Mouse (Mus musculus): ENCODE results near the gene Ttyh3. TPM values are rescaled to one million over a fixed set of nuclear protein-coding genes. Genes with fewer than 3 reads are reported as not detected.
"Not testable (repeated sequence)": the region's sequence is repeated elsewhere in the genome, so short reads cannot be mapped to it uniquely, and the experiment has no call there.

The Ttyh3 gene
- 100 to 1,000 TPM; 199 to 212 TPM for total RNA-seq (2021)
- long read RNA-seq, experiment 1, full-length matches to known transcripts = 21 of 74 reads
- long read RNA-seq, experiment 1, partial matches to known transcripts = 16 of 74 reads
- long read RNA-seq, experiment 1, other reads (novel, unspliced or antisense) = 37 of 74 reads
- long read RNA-seq, experiment 2, full-length matches to known transcripts = 3 of 83 reads
- long read RNA-seq, experiment 2, partial matches to known transcripts = 2 of 83 reads
- long read RNA-seq, experiment 2, other reads (novel, unspliced or antisense) = 78 of 83 reads

DNA sequence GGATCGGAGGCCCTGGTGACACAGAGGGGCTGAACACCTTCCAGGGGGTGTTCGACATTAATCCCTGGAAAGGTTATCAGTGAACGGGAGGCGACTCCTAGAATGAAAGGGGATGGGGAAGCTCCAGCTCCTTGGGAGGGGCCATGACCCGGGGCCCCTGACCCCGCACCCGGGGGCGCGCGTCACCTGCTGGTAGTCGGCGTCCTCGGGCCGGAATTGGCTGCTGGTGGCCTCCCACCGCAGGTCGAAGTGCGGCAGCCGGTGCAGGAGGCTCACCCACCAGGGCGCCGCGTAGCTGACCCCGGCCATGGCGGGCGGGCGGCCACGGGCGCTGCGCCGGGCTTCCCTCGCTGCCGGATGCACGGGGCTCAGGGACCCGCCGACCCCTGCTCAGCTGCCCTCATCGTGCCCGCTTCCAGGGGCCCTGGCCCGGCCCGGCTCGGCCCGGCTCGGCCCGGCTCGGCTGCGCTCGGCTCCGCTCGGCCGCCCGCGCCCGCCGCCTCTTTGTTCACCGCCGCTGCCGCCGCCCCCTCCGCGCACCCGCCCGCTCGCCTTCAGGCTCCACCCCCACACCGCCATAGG is at the start of gene Ttyh3:
Gene Ttyh3, minus strand, starts transcription at position 513 of the 582 bp plus-strand sequence.
- DNase-seq (ENCODE audit: low spot score in 2 of 2) = peak in 1 of 2 experiments; percentile 26

DNA sequence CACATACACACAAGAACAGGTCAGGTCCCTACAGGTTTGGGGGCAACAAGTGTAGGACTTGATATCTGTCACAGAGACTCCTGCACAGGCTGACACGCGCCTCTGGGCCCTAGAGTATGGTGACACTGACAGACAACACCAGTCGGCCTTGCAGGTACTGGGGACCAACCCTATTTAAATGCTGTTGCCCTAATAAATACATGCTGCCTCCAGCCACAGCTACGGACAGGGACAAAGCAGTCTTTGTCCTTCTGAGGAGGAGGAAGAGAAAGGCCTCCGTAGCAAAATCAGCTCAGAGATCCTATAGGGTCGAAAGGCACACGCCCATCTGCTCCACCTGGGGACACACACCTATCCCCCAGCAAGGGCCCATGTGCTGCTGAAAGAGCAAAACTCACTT is 47.2 kb upstream of the Ttyh3 start:
- DNase-seq (ENCODE audit: low spot score in 2 of 2) = no peak

DNA sequence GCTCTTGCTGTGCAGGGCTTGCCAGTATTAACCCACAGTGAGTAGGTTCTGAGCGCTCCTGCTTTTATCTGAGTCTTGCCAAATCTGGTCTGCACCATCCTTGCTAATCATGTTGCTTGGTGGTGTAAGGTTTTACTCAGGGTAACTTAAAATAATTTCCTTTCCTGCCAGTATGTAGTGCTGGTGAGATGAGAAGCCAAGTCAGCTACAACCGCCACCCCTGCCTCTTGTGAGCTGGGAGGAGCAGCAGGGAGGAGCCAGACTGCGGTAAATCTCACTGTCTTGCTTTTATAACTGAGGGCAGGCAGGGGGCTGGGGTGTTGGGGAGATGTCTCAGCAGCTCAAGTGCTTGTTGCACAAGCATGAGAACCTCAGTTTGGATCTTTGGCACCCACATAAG is 39.6 kb upstream of the Ttyh3 start:
- no peak for DNase-seq (ENCODE audit: low spot score in 2 of 2)

DNA sequence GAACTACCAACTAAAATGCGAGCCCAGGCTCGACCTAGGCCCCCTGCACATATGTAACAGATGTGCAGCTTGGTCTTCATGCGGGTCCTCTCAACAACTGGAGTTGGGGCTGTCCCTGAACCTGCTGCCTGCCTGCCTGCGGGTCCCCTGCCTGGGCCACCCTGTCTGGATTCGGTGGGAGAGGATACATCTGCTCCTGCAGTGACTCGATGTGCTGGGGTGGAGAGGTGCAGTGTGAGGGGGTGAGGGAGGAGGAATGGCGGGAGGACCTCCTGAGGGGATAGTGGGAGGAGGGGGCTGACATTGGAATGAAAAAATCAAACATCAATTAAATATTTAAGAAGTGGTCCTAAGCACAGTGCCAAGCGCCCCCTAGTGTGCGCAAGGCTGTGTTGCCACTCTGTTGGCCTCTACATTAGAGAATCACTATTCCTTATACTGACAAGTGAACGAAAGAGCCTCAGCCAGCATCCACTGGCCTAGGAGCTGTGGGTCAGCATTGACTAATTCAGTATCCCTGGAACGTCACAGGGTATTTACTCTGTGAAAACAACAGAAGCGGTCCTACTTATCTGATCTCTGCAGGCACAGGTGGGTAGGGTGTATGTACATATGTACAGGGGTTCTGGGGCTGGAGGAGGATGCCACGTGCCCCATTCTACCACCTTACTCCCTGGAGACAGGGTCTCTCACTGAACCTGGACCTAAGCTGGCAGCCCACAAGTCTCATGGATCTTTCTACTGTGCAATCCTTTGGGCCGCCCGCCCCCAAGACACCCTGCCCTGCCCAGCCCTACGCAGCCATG is 35.7 kb upstream of the Ttyh3 start:
- no peak for DNase-seq (ENCODE audit: low spot score in 2 of 2)

DNA sequence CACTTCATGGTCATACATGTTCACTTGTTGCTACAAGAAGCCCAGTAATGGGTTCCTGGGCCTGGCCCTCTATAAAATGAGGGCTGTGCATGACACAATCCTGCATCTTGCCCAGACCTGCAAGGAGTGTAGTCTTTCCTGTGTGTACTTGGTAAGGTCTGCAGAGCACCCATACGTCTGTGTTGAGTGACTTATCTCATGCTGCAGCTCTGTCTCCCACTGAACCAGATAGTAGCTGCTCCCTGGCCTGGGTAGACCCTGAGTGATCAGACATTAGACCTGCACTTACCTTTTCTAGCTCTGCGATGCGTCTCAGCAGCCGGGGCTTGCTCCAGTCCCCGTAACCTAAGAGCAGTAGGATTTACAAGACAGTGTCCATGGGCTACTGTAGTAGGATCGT is 33.3 kb upstream of the Ttyh3 start:
- no peak for DNase-seq (ENCODE audit: low spot score in 2 of 2)

DNA sequence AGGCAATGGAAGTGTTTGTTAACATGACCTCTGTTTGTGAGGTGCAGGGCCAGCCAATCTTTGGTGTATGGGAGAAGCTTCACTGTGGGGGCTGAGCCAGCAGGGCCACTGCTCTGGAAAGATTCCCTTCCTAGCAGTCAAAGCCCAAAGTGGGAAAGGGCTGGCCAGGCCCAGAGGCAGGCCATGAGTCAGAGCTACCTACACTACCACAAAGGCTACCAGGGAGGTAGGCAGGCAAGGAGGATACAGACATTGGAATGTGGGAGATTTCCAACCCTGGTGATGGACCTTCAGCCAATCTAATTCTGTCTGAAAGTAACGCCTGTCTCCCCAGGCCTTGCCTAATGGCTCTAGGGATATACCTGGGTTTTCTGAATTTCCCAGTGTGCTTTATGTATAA is 32.1 kb upstream of the Ttyh3 start:
- no peak for DNase-seq (ENCODE audit: low spot score in 2 of 2)

DNA sequence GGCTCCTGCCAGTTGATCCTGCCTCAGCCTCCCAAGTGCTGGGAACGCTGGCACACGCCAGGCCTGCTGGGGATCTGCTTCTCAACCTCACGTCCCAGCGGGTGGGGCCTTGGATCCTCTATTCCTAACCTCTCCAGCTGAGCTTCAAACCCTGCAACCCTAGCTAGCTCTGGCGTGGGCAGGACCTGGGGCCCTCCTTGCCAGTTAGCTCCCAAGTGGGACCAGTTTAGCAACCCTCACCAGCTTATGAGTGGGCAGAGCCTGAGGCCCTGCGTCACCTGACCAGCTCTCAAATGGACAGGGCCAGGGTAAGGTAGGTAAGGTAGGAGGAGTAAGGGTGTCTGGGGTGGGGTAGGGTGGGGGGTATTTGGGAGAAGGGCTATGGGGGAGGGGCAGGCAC is 31.2 kb upstream of the Ttyh3 start:
- DNase-seq (ENCODE audit: low spot score in 2 of 2) = no peak

DNA sequence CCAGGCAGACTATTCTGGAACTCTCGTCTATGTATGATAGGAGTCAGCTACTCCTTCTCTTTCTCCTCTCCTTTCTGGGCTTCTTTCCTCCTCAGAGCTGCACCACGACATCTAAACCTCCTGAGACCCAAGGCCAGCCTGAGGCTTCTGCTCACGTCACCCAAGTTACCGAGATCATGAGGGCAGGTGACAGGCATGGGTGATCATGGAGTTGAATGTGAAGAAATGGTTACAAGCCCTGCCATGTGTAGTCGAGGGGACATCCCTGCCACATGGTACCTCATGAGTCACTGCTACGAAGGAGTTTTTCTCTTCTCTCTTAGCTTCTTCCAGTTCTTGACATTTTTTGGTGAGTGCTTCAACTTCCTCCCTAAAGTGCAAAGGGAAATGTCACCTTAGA is 28.3 kb upstream of the Ttyh3 start:
- no peak for DNase-seq (ENCODE audit: low spot score in 2 of 2)

DNA sequence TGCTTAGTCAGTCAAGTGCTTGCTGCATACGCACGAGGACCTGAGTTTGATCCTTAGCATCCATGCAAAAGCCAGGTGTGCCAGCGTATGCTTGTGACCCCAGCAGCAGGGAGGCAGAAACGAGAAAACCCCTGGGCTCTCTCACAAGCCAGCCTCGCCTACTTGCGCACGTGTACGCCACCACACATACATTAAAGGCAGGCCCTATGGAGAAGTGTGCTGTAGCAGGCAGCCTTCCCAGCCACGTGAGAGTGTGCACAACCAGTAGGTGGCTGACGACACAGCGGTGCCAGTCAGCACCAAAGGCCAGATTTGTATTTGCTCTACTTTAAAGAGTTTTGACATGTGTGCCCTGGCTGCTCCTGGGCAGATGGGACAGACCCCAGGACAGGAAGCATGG is 26.8 kb upstream of the Ttyh3 start:
- DNase-seq (ENCODE audit: low spot score in 2 of 2) = no peak

DNA sequence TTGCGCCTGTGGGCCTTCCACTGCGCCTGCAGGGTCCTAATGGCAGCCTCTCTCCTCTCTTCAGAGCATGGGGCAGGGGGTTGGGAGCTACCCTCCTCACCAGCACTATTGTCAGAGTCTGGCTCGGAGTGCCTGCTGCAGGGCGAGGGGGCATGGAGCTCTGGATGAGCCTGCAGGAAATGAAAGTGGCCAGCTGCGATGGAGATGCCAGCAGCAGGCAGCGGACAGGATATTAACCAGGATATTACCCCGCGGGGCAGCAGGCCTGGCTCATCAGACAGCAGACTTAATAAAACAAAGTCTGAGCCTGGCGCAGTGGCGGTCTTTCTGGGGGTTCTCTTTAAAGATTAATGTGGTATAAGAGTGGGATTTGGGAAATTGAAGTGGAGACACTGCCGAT is 26.2 kb upstream of the Ttyh3 start:
- DNase-seq (ENCODE audit: low spot score in 2 of 2) = no peak

DNA sequence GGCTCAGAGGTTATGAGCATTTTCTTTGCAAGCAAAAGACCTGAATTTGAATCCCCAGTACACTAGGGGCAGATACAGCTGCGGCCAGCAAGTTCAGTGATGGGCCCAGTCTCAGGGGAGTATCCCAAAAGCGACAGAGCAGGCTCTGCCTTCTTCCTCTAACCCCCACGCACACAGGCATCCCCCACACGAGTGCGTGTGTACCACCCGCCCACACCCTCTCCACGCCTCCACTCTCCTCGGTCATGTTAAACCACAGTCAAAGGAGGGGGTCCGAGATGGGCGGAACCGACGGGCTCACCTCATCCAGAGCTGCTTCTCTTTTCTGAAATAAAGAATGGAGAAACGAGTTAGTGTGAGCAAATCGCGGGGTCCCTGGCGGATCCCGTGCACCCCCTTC is 25.2 kb upstream of the Ttyh3 start:
- DNase-seq (ENCODE audit: low spot score in 2 of 2) = no peak

DNA sequence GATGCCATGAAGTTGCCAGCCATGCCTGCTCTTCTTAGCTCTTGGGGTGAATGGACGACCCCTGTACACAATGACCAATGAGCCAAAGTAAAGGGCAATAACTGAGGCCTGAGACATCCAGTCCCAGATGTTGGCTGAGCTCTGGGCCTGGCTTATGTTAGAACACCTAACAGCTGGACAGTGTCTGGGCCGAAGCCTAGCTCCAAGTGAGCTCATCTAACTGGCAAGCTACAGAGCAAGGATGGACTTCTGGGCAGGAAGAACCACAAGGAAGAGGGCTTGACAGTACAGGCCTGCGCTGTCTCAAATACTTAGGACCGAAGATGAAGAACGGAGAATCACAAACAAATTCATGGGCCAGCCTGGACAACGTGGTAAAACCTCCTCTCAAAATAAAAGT is 23.8 kb upstream of the Ttyh3 start:
- DNase-seq (ENCODE audit: low spot score in 2 of 2) = not testable (repeated sequence)

DNA sequence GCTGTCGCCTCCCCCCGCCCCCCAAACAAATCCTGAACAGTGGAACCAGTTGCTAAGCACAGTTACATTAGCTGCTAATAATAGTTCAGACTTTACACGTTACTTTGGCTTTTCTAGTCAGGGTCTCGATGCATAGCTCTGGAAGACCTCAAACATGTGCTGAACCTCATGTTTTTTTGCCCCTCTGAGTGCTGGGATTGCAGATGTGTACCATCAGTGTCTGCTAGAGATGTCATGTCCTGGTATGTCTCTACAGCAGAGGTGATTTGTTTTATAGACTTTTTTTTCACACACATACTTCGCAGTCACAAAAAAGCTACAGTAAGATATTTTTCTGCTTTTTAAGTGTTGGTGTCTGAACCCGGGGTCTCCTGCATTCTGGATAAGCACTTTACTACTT is 23.3 kb upstream of the Ttyh3 start:
- DNase-seq (ENCODE audit: low spot score in 2 of 2) = no peak

DNA sequence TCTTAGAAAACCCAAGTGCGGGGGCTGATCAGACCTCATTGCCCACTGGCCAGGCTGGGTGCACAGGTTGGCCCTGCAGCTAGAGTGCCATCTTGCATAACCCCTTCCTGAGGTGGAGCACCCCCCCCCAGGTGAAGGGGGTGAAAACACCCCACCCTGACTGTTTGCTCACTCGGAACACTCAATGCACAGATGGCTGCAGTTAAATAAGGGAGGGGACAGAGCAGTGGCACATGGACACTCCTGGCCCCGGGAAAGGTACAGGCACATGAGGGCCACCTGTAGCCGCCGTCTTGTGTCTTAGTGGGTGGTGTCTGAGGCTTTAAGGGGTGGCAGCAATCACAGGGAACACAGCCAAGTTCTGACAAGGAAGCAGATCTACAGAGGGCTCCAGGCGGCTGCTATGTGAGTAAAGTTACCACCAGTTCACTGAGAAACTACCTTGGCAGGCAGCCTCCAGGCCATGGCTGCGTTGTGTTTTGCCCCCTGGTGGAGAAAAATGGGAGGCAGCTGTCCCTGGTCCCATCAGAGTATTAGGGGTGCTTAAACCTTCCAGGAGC is 14.9 kb upstream of the Ttyh3 start:
- peak in 1 of 2 experiments; percentile 55 for DNase-seq (ENCODE audit: low spot score in 2 of 2)

DNA sequence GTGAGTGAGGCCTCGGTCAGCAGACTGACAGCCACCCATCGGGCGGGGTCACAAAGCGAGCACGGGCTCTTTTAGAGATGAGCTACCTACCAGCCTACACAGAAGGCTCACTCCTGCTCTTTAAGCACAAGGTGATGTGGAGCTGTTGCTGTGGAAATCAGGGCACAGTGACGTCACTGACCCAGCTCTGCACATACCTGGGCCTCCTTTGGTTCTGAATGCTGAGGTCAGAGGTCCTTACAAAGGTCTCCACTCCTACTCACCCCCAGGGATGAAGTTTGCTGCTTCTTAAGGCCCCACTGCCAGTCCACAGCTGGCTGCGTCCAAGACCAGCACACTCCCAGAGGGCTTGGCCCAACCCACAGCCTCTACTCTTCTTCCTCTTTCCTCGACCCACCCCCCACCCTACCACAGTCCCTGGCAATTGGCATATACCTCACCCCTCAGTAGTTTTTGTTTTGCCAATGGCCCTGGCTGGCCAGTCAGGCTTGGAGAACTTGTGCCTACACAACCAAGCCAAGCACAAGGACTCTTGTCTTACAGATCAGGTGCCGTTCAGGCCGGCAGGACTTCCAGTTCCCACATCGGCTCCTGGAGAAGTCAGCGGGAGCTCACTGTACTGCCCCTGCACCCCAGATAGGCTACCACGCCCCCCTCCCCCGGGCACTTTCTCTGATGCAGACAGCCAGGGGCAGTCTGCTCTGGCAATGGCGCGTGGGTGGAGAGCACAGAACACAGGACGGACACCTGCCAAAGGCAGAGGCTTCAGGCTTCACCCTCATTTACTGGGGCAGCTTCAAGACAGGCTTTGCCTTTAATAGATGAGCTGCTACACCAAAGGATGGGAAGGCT is 14.1 kb upstream of the Ttyh3 start:
- no peak for DNase-seq (ENCODE audit: low spot score in 2 of 2)

DNA sequence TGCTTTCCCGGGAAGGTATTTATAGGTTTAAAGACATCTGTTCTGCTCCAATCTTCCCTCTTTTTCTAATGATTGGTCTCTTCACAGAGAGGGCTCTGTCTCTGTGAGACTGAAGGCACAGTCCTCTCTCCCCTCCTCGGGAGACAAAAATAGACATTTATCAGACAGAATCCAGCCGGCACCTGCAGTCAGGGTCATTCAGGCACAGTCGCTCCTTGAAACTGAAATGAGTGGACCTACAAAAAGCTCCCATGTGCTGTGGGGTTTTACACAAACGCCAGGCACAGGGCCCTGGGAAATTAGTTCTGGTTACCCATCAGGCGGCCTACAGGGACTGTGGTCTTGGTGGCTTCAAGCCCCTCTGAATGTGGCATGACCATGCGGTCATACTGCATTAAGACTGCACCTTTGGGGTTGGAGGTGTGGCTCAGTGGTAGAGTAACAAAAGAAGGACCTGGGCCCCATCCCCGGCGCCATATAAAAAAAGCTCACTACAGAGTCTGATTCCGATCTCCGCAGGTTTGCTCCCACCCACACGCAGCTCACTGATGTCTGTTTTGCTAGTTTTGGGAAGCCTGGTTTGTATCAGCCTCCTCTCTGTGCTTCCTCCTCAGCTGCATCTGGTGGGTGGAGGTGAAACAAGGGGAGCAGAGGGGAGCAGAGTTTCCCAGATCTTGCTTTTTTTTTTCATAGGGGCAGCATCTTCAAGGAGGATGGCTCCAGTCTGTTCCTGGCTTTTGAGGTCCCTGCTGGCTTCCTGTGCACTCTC is 13.2 kb upstream of the Ttyh3 start:
- DNase-seq (ENCODE audit: low spot score in 2 of 2) = no peak

DNA sequence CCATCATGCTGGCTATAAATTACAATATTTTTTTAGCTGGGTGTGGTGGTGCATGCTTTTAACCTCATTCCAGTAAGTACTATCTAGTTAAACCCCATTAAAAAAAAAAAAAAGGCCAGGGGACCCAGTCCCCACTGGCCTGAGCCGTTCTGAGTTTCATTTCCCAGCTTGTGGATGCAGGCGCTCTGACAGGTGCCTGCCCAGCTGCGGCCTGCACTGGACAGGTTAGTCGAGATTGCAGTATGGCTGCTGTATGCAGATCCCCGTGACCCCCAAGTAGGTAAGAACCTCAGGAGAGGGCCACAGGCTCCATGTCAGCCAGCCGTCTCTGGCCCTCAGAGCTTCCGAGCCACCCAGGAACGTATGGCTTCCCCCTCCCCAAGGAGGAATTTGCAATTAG is 12.6 kb upstream of the Ttyh3 start:
- no peak for DNase-seq (ENCODE audit: low spot score in 2 of 2)

DNA sequence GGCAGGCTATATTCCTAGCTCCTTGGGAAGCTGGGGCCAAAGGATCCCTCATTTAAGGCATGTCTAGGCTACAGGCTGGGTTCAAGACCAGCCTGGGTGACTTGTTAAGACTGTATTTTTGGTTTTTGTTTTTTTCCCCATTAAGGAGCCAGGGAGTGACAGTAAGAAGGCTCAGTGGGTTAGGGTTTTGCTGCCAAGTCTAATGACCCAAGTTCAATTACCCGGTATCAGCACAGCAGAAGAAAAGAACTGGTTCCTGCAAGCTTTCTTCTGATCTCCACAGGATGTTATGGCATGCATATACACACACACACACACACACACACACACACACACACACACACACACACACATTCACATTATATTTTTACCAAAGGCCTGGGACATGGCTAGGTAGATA is 11.6 kb upstream of the Ttyh3 start:
- DNase-seq (ENCODE audit: low spot score in 2 of 2) = no peak

DNA sequence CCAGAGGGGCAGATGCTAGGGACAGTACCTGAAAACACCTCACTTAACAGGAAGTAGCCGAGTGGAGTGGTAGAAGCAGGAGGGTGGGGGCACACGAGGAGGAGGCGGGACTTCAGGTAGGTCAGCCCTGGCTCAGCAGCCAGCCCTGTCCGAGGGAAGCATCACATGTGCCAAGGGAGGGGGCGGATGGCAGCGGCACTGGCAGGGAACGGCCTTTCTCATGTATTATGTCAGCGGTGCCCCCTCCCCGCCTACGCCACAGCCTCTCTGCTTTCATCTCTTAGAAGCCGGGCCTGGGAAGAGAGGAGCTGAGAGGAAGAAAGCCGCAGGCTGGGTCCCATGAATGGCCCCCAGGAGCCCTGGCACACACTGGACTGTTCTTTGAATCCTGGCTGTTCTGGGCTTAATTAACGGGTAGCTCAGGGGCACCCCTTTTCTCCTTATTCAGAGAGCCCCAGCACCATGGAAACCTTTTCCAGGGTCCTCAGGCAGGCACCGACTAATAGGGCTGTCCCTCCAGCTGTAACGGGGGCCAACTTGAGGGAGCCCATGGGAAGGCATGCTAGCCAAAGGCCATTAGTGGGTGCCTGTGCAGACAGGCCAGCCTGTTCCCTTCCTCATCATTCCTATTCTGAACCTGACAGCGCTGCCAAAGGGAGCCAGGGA is 10.9 kb upstream of the Ttyh3 start:
- DNase-seq (ENCODE audit: low spot score in 2 of 2) = no peak

Measured in adrenal gland, postnatal 4 days (tissue).